Mouse (Mus musculus) heart, adult 2 months (tissue): ENCODE measurements around the gene Nol9.
A peak's percentile ranks its signal among the peaks of the same experiment; 100 is the strongest.

Experiments used
- CTCF ChIP-seq: fragments of 200-600 bp; IDR thresholded peaks from 2 replicates; pipeline ENCODE4 v1.8.1; 2022; ENCODE audit warnings: antibody characterized with exemption, mild to moderate bottlenecking, moderate library complexity
- EP300 ChIP-seq: fragments of 200-500 bp; IDR thresholded peaks from 2 replicates; pipeline ENCODE4 v1.6.1; 2011; ENCODE audit warnings: low read depth, low read length, control low read depth; ENCODE audit not compliant: insufficient read depth
- POLR2A ChIP-seq: fragments of 200-500 bp; IDR thresholded peaks from 2 replicates; pipeline ENCODE4 v1.6.1; 2011; ENCODE audit warnings: mild to moderate bottlenecking, low read depth, low read length, control low read depth; ENCODE audit not compliant: insufficient read depth

DNA sequence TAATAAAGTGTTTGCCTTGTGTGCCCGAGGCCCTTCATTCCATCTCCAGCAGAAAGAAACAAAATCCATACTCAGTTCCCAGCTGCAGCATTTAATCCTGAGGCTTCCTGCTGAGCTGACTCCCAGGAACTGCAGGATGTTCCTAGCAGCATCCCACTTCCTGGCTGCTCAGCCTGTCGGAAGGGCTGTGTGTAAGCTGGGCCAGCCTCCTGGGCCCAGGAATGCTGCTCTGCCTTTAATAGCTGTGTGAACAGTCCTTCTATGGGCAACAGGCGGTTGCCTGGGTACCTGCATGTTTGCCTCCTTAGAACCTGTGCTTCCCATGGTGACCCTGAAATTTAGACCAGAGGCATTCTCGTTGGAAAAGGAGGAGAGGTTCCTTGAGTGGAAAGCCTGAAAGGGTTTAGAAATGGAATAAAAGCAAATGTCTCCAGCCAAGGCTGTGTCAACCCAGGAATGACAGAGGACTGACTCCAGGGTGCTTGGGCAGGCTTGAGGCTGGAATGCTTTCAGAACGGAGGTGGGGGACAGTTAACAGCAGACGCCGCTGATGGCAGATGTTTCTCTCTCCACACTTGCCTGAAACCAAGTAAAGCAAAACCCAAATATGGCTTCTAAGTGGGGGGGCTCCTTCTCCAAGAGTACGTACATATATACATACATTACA is 31.5 kb upstream of the Nol9 start:
- TF ChIP-seq CTCF (no peak), POLR2A (0 out of 2 replicates have a peak, but pooled peaks have one; percentile 50), EP300 (0 out of 2 replicates have a peak, but pooled peaks have one; percentile 16)
